ENCODE assay signal across 18 mouse cellular contexts in genomic region chr7:132409890-132410289, GRCm38 (mm10).
DNase-seq lines count a peak whose midpoint lies in the region; TF ChIP-seq lines count a peak whose summit lies in the region.
"Had no signal": no experiment of that assay in that cellular context is flagged by ENCODE, and none has a peak within 500 bp of the region (broad histone marks: within the 10 kb centered on the region; RNA-seq: fewer than 3 reads in every experiment).

No protein-coding gene starts in this region.

- intact Hi-C loops in left cerebral cortex, postnatal 10 days (cut with DNase I) = no loop called here
- intact Hi-C loops in left cerebral cortex, adult 2 months (cut with DNase I) = loop anchor here (5.0 kb wide), 1 partner anchor 93 kb away; the partner anchor contains the start of gene Chst15

- no peak overlapping the region for H3K4me3 ChIP-seq in left cerebral cortex, adult 2 months
- H3K4me3 ChIP-seq: embryonic facial prominence, embryonic 13.5 days; forebrain, embryonic 12.5 days; heart, embryonic 12.5 days; hindbrain, embryonic 15.5 days had no signal

- TF ChIP-seq CTCF in left cerebral cortex, adult 2 months (IDR thresholded peaks at IDR 0.05) = no peak

- DNase-seq in left cerebral cortex, adult 18-20 months (ENCODE audit: low spot score in 2 of 2) = peak; percentile 6 to 33
- no peak for DNase-seq in left cerebral cortex, postnatal 10 days (ENCODE audit: extremely low spot score in 1 of 2, low spot score in 2 of 2)
- peak; percentile 66 for DNase-seq in brain, adult 2 months (ENCODE audit: low read depth, low spot score)
- DNase-seq in left cerebral cortex, adult 2 months (ENCODE audit: extremely low spot score in 1 of 2, low spot score in 2 of 2) = no peak
- no peak for DNase-seq in cerebellum, postnatal 10 days
- DNase-seq in ovary, postnatal 14 days (ENCODE audit: low spot score) = no peak
- DNase-seq: adrenal gland, adult 8-10 months; adrenal gland, postnatal 36 days; cerebellum, adult 11 months; cerebellum, adult 8-10 months; cerebellum, postnatal 25 days; gastrocnemius, postnatal 10 days; heart, adult 18-20 months; heart, postnatal 36 days had no signal

- peak overlapping the region; percentile 24; the same call in 1 of the 2 replicates for H3K27ac ChIP-seq in left cerebral cortex, adult 2 months
- H3K27ac ChIP-seq: embryonic facial prominence, embryonic 13.5 days; forebrain, embryonic 12.5 days; hindbrain, embryonic 15.5 days had no signal

Comparison
In these comparisons a context has a peak if more than half of its experiments do, and no peak if none do; other contexts are left out.
1. DNase-seq: peak in left cerebral cortex, adult 18-20 months (2 of 2) and brain, adult 2 months (single experiment); none in left cerebral cortex, postnatal 10 days (0 of 2), left cerebral cortex, adult 2 months (0 of 2), cerebellum, postnatal 10 days (0 of 2) and ovary, postnatal 14 days (single experiment).